Mouse (Mus musculus) 3T3-L1 (cell line): ENCODE results near the gene Lats2.
A peak's percentile ranks its signal among the peaks of the same experiment; 100 is the strongest.
"Not testable (repeated sequence)": the region's sequence is repeated elsewhere in the genome, so short reads cannot be mapped to it uniquely, and the experiment has no call there.

ENCODE experiments used
- DNase-seq: peaks from one replicate; pipeline ENCODE4 v3.0.0-alpha.2; 2015; ENCODE audit warnings: low read depth, low spot score

The Lats2 gene

DNA sequence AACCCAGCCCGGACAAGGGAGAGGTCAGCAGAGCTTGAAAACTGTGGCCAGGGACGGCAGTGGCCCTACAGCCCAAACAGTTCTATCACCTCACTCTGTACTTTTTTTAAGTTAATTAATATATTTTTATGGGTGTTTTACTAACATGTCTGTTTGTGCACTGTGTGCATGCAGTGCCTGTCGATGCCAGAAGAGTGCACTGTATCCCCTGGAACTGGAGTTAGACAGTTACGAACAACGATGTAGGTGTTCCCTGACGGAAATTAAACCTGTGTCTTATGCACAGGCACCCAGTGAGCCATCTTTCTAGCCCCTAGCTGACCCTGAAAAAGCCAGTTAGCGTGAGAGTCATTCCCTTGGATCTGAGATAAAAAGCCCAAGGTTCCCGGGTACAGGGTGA lies 62.6 kb downstream of the Lats2 start:
- DNase-seq = peak; percentile 41

DNA sequence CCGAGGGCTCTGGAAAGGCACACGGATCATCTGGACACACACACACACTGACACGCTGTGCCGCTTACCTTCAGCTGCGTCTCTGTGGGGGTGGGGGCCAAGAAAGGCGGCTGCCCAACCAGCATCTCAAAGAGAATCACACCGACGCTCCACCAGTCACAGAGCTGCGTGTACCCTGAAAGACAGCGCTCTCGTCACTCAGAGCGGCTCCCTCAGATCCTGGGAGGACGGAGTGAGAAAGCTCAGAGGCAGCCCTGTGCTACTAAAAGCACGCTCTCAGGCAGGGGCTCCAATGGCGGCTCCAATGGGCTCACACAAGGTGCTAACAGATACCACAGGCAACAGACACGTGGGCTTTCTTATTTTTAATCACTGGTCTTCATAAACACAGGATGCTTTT lies 63.9 kb downstream of the Lats2 start:
- DNase-seq = no peak

DNA sequence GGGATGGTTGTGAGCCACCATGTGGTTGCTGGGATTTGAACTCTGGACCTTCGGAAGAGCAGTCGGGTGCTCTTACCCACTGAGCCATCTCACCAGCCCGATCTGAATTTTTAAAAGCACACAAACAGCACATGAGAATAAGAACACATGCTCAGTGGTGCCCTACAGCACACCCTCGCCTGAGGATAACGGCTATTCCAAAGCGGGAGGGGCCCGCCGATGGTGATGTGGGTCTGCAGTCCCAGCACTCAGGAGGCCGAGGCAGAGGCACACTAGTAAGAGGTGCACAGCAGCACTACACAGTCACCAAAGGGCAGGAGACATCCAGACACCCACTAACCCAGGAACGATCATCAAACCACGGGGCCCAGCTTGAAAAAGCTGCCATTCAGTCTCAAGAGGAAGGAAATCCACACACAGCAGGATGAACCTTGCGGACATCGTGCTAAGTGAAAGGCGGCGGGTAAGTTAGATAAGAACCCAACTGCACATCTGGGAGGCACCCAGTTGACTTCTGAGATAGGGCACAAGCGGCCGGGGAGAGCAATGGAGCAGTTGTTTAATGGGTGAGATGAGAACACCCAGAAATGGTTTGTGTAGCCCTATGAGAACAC lies 65.6 kb downstream of the Lats2 start:
- no peak for DNase-seq

DNA sequence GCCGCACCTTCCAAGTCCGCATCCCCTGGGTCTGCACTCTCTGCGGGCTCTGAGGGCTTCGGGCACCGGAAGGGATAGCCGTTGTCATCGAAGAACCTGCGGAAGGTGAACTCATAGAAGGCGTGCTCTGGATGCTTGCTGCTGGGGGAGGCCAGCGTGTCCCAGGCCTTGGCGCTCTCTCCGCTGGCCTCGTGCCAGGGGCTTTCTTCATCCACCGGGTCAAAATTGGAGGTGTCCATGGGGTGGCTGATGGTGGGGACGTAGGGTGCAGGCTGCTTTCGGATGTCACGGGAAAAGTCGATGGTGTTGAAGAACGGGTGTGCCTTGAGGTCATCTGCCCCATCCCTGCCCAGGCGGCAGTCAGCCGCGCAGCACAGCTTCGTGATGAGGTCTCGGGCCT lies 66.9 kb downstream of the Lats2 start:
- DNase-seq = no peak

DNA sequence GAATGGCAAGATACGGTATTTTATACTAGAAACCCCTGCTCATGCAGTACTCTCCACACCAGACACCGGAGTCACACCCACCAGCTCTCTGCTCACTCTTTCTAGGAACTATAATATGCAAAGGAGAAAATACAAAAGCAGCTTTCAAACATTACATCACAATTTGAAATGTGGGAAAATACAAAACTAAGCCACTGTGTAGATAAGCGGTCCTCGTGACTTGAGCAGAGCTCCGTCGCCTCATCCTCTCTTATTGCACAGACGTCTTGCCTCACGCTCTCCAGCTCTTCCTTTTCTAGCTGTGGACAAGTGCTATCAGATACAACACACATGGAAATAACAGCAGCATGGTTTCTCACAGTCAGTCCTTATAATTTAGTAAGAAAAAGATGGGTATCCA lies 67.5 kb downstream of the Lats2 start:
- no peak for DNase-seq

DNA sequence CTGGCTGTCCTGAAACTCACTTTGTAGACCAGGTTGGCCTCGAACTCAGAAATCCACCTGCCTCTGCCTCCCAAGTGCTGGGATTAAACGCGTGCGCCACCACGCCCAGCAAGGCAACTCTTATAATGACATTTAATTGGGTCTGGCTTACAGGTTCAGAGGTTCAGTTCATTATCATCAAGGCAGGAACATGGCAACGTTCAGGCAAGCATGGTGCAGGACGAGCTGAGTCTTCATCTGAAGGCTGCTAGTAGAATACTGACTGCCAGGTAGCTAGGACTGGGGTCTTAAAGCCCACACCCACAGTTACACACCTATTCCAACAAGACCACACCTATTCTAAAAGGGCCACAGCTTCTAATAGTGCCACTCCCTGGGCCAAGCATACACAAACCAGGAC lies 70.1 kb downstream of the Lats2 start:
- DNase-seq = not testable (repeated sequence)

DNA sequence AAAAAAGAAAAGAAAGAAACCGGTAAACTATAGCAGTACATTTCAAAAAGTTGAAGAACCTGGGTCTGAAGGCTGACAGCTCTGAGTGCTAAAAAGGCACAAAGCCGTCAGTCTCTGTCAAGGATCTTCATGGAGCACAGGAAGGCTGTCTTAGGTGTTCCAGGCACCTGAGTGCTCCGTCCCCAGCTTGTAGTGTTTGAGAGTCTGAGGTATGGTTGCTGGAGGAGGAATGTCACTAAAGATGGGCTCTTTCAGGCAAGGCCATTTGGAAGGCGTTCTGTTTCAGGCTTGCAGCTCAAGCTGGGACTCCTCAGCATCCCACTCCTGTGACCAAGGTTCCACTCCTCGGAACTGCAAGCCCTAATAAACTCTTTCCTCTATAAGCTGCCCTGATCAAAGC lies 70.7 kb downstream of the Lats2 start:
- DNase-seq = no peak

DNA sequence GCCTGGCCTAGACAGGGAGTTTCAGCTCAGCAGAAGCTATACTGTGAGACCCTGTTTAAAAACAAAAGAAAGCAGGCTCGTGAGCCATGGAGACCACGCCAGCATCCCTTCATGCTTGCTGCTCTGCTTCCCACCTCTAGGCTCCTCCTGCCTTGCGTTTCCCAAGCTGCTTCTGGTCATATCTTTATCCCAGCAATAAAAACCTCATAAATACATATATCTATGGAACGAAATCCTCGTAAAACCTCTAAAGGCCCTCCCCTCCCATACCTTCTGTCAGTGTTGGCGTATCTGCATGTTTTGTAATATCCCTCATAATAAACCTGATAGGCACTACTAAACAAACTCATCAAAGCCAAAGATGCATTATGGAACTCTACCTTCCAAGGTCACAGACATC lies 71.5 kb downstream of the Lats2 start:
- no peak for DNase-seq

DNA sequence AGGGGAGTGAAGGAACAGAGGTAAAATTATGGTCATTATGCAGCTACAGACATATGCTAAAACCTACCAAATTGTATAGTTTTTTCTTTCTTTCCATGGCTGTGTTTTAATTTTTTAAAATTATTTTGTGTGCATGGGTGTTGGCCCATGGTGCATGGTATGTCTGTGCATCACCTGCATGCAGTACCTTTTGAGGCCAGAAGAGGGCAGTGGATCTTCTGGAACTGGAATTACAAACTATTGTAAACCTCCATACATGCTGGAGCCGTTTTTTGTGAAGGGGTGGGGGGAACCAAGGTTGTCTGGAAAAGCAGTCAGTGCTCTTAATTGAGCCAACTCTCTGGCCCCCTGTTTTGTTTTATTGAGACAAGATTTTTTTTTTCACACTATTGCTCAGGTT lies 73.6 kb downstream of the Lats2 start:
- DNase-seq = peak; percentile 81

DNA sequence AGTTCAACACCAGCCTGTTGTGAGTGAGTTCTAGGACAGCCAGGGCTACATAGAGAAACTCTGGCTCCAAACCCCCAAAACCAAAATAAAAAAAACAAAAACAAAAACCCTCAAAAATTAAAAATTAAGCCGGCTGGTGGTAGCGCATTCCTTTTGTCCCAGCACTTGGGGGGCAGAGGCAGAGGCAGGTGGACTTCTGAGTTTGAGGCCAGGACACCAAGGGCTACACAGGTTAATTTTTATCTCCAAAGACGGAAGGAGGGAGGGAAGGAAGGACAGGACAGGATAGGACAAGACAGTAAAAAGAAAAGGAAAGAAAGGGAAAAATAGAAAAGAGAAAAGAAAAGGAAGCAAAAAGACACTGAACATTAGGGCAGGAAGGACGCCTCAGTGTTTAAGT lies 75.4 kb downstream of the Lats2 start:
- no peak for DNase-seq

DNA sequence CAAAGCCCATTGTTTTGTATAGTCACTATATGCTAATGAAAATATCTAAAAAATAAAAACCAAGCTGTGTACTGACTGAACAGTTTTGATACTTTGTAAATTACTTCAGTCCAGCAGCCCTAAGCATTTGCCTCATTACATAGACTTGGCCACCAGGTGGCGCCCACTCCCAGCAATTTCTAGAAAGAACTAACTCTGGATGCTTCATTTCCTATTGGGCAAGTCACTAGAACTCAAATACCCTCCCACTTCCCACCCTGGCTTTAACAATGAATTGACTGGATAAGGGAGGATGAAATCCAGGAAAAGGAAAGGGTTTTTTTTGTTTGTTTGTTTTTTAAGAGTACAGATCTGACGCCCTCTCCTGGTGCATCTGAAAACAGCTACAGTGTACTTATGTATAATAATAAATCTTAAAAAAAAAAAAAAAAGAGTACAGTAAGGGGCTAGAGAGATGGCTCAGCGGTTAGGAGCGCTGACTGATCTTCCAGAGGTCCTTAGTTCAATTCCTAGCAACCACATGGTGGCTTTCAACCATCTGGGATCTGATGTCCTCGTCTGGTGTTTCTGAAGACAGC lies 78.1 kb downstream of the Lats2 start:
- DNase-seq = peak; percentile 94

DNA sequence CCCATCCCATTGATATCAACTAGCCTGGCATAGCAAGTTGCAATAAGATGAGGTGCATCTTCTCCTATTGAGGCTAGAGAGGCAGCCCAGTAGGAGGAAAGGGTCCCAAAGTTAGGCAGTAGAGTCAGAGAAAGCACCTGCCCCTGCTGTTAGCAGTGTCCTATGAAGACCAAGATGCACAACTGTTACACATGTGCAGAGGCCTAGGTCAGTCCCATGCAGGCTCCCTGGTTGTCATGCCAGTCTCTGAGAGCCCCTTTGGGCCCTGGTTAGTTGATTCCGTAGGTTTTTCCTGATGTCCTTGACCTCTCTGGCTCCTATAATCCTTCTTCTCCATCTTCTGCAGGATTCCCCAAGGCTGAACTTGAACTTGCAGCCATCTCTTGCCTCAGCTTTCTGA lies 78.7 kb downstream of the Lats2 start:
- no peak for DNase-seq

DNA sequence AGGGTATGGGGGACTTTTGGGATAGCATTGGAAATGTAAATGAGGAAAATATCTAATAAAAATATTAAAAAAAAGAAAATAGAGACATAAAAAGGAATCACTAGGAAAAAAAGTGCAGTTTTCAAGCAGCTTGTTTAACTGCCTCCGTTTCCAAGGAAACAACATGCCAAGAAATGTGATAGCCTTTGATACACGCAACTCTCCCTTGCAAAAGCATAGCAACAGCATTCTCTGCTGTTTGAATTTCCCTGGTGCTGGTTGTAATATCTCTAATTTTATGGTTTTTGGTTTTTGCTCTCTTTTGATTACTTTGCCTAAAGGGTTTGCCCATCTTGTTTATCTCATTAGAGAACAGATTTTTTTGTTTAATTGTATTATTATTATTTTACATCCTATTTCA lies 82.7 kb downstream of the Lats2 start:
- peak; percentile 15 for DNase-seq

DNA sequence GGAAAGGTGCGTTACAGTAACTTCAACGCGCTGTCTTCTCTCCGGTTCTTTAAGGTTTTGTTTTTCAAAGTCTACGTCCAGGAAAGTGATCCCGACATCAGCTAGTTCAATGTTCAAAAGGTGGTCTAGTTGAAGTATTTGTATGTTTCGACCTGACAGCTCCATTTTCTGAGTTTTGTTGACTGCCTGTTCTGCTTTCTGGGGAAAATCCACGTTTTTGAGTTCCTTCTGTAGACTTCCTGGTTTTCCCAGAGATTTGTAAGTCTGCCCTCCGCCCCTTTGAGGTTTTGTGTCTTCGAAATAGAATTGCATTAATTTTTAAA lies 92.6 kb downstream of the Lats2 start:
- peak; percentile 21 for DNase-seq

DNA sequence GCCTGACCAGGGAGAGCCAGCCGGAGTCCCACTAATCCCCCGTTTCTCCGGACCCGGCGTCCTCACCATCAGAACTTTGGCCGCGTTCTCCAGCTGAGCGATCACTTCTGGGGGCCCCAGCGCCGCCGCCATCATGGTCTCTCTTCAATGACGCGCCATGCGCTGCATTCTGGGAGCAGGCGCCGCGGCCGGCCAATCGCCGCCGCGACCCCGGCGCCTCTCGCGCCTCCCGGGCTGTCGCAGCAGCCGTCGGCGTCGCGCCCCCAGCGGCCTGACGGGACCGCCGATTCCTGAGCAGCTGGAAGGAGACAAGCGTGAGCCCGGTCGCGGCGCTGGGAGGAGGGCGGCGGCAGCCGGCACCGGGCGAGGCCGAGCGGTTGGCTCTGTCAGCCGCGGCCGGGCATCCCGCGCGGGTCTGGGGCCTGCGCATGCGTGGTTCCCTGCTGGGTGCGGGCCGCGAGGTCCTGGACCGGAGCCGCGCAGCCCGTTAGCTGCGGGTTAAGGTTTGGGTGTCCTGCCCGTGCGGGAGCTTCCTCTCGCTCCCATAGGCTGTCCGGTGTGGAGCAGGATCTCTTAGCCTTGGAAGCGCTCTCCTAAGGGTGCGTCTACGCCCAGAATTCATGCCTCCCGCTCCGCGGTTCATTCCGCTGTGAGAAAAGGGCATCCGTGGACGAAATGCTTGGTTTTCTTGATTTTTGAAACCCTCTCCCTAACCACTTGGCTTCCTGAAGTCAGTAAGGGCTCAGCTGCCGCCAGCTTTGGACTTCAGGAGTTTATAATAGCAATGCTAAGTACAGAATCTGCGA lies 93.2 kb downstream of the Lats2 start, which contains the start of gene Xpo4:
Gene Xpo4 (minus strand): TSS at position 609 of the 806 bp plus-strand sequence.
- peak; percentile 68 for DNase-seq

DNA sequence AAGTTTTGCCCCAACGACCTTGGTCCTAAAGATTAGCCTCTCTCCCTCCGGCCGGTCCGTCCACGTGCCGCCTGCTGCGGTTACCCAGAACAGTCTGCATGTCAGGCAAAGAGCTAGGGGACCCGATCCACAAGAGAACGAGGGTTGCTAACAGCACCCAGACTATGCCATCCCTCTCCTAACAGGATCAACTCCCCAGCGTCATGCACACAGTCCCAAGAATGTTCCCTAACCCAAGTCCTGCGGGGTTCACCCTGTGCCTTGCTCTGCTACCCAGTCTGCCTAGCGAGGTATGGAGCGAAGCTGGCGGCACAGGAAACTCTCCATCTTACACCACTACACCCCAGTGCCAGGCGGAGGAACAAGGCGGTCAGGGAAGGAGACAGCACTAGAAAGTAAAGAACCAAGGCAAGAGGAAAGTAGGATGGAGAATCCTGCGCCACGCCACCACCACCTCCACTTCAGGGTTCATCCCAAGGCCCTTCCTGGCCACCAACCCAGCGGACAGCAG lies 93.8 kb downstream of the Lats2 start:
- peak; percentile 46 for DNase-seq

DNA sequence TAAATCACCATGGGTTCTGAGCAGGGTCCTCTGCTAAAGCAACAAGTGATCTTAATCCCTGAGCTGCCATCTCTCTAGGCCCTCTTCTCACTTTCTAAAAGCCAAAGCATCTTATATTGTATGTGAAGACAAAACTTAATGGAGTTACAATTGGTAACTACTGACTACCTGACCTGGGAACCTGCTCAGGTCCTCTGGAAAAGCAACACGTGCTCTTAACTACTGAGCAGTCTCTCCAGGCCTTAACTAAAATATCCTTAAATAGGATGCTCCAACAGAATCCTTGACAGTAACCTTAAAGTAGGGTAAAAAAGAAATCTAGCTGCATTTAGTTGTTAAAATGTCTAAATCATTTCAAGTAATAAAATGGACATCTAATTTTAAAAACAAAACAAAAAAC lies 94.6 kb downstream of the Lats2 start:
- no peak for DNase-seq

DNA sequence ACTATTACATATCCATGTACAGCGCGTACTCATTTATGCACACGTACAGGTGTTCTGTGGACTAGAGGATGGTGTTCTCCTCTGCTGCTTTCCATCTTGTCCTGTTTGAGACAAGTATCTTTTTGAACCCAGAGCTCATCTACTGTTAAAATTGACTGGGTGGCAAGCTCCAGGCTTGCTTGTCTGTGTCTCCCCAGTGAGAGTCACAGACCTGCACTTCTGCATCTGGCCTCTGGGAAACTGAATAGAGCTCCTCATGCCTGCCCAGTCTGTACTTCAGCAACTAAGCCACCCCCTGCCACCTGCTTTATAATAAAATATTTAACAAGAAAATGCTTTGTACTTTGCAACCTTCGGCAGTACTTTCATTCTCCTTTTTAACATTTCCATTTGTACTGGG lies 99.9 kb downstream of the Lats2 start:
- DNase-seq = peak; percentile 44

DNA sequence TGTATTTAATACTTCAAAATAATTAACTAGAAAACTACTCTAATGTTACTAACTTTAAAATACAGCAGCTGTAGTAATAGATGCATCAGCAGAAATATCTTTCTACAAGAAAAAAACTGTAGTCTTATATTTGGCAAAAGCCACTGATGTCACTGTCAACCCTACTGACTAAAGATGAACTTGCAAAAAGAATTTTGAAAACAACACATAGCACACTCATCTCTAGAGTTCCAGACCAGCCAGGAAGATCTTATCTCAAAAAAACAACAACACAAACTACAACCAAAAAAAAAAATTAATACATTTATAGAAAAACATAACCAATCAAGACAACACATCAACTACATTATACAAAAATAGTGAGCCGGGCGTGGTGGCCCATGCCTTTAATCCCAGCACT lies 100.7 kb downstream of the Lats2 start:
- DNase-seq = no peak

DNA sequence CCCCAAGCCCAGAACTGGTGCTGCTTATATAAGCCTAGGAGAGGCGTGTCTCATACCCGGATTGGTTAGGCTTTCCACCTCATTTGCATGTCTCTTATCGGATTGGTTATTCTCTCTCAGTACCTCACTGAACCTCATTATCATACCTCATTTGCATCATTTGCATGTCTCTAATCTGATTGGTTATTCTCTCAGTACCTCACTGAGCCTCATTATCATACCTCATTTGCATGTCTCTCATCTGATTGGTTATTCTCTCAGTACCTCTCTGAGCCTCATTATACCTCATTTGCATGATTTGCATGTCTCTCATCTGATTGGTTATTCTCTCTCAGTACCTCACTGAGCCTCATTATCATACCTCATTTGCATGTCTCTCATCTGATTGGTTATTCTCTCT lies 101.7 kb downstream of the Lats2 start:
- not testable (repeated sequence) for DNase-seq

DNA sequence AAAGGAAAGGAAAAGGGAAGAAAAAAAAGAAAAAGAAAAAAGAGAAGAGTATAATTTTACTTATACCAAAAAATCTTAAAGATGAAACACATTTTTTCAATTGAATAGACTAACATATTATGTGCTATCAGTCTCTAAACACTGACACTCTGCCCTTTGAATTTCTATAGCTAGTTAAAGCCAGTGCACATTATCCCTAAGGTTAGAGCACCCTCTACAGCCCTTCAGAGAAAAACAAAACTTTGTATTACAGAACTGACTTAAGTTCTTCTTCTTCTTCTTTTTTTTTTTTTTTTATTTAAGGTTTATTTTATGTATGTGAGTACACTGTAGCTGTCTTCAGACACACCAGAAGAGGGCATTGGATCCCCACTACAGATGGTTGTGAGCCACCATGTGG lies 108.7 kb downstream of the Lats2 start:
- DNase-seq = peak; percentile 22

DNA sequence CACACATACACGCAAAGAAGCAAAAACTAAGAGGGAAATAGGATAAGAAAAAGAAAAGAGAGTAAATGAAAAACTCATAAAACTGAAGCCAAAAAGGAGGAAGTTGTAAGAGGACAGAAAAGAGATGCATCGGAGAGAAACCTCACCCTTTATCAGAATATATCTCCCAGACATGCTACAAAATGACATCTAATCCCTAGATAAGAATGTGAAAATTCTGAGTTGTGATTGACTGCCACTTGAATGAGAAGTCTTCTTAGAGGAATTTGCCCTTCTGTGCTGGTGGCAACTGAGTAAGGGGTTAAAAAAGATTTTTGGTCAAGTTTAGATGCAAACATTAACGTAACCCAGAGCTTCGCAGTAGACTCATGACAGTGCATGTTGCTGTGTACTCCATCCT lies 112.0 kb downstream of the Lats2 start:
- DNase-seq = no peak
